ENCODE assay signal across 9 mouse cellular contexts in the genomic region with DNA sequence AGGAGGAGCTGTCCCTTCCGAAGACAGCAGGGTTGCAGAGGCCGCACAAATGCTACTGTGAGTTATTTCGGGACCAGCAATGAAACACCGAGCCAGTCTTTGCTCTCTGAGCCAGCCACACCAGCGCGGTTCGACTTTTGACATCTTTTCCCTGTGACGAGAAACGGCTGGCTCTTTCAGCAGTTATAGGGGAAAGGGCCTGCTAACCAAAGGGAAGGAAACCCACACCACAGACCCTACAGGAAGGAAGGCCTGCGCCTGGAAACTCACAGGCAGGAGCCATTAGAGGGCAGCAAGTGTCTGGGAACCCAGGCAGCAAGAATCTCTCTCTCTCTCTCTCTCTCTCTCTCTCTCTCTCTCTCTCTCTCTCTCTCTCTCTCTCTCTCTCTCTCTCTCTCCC.
DNase-seq lines count a peak whose midpoint lies in the region; ATAC-seq and TF ChIP-seq lines count a peak whose summit lies in the region.
"Had no signal": no experiment of that assay in that cellular context is flagged by ENCODE, and none has a peak within 500 bp of the region (broad histone marks: within the 10 kb centered on the region; RNA-seq: fewer than 3 reads in every experiment).

No protein-coding gene starts in this region.

- H3K9me3 ChIP-seq in liver, embryonic 13.5 days (replicated peaks), result no peaks in the 10 kb centered on the region

- 0 out of 2 replicates have a peak overlapping the region, but pooled peaks have one; percentile 7 for H3K4me3 ChIP-seq in heart, adult 2 months
- no peak overlapping the region for H3K4me3 ChIP-seq in liver, embryonic 13.5 days (replicated peaks)

- intact Hi-C loops in heart, adult 2 months (cut with DNase I), result loop anchor here (1.0 to 10.0 kb wide), 3 partner anchors 48 to 342 kb away; no protein-coding TSS in a partner anchor

- TF ChIP-seq CTCF in heart, adult 2 months (IDR thresholded peaks at IDR 0.05), result peak; percentile 59

- 0 out of 2 replicates have a peak, but pooled peaks have one; percentile 41 for ATAC-seq in liver, embryonic 13.5 days (ENCODE audit: low read depth)
- ATAC-seq: Patski had no signal

- no peaks in the 10 kb centered on the region for H3K27me3 ChIP-seq in heart, adult 2 months (ENCODE audit: control insufficient read depth, insufficient read depth, low read length)
- H3K27me3 ChIP-seq in liver, embryonic 13.5 days, result no peaks in the 10 kb centered on the region
- H3K27me3 ChIP-seq: Patski had no signal

- H3K79me2 ChIP-seq in heart, adult 2 months (replicated peaks; ENCODE audit: control insufficient read depth, insufficient read depth, low read length), result no peaks in the 10 kb centered on the region

- 1% methylated on average over 10 of the region's 10 CpGs for WGBS in heart, adult 2 months
- WGBS in liver, embryonic 13.5 days (ENCODE audit: insufficient replicate concordance), result 7% methylated on average over 10 of the region's 10 CpGs

- H3K27ac ChIP-seq in heart, adult 2 months, result peak overlapping the region; percentile 99
- peak overlapping the region; percentile 78; the same call in 1 of the 2 replicates for H3K27ac ChIP-seq in liver, embryonic 13.5 days

- TF ChIP-seq EP300 in heart, adult 2 months (IDR thresholded peaks at IDR 0.05; ENCODE audit: insufficient read depth, low read depth, low read length), result peak; percentile 92

- peaks cover 17% of the 10 kb centered on the region for H3K4me1 ChIP-seq in heart, adult 2 months (ENCODE audit: control insufficient read depth, insufficient read depth, low read length)
- peaks cover 13% of the 10 kb centered on the region for H3K4me1 ChIP-seq in liver, embryonic 13.5 days (replicated peaks)

- TF ChIP-seq POLR2A in heart, adult 2 months (IDR thresholded peaks at IDR 0.05; ENCODE audit: insufficient read depth, low read depth, low read length), result peak; percentile 45; the same call in 1 of the 2 replicates

- H3K36me3 ChIP-seq in heart, adult 2 months (ENCODE audit: control insufficient read depth, insufficient read depth, low read length), result no peaks in the 10 kb centered on the region
- H3K36me3 ChIP-seq in liver, embryonic 13.5 days, result no peaks in the 10 kb centered on the region

- peak overlapping the region; percentile 85 for H3K9ac ChIP-seq in heart, adult 2 months (ENCODE audit: low read depth, low read length)
- H3K9ac ChIP-seq in liver, embryonic 13.5 days, result no peak overlapping the region

- peak; percentile 71 for DNase-seq in ovary, postnatal 36 days (ENCODE audit: low spot score)
- no peak for DNase-seq in ovary, postnatal 14 days (ENCODE audit: low spot score)
- DNase-seq in embryo, embryonic 10.5 days (ENCODE audit: low spot score), result peak; percentile 82
- DNase-seq in heart, adult 2 months, result peak; percentile 78 to 82
- DNase-seq in kidney, adult 18-20 months, result peak; percentile 75
- DNase-seq in liver, embryonic 13.5 days, result peak; percentile 21
- peak; percentile 61 for DNase-seq in neural tube, embryonic 10.5 days (ENCODE audit: extremely low spot score, low spot score)
- DNase-seq in thymus, postnatal 36 days, result peak; percentile 57 to 68

- 0 out of 2 replicates have a peak overlapping the region, but pooled peaks have one; percentile 48 for H3K4me2 ChIP-seq in liver, embryonic 13.5 days
